Mouse (Mus musculus) intestine, embryonic 15.5 days (tissue): ENCODE data around the gene Slc24a5. TPM values are rescaled to one million over a fixed set of nuclear protein-coding genes. Genes with fewer than 3 reads are reported as not detected.

Source experiments
- ATAC-seq: fragments of 200-750 bp; cut with Nextera tagmentation; 2 replicates; pipeline ENCODE4 v1.8.0; 2017; ENCODE audit warnings: moderate TSS enrichment, moderate library complexity
- H3K27ac ChIP-seq: fragments of 300-500 bp; sonication (generic); 2 replicates; pipeline ENCODE4 v1.5.1; 2015; ENCODE audit warnings: mild to moderate bottlenecking, inconsistent platforms
- H3K27me3 ChIP-seq: fragments of 300-500 bp; sonication (generic); replicated peaks from 2 replicates; pipeline ENCODE4 v1.6.1; 2015; ENCODE audit warnings: inconsistent platforms
- H3K36me3 ChIP-seq: fragments of 300-500 bp; sonication (generic); 2 replicates; pipeline ENCODE4 v1.6.1; 2015; ENCODE audit warnings: inconsistent platforms
- H3K4me1 ChIP-seq: fragments of 300-500 bp; sonication (generic); replicated peaks from 2 replicates; pipeline ENCODE4 v1.6.1; 2015; ENCODE audit warnings: inconsistent platforms
- H3K4me2 ChIP-seq: fragments of 300-500 bp; sonication (generic); replicated peaks from 2 replicates; pipeline ENCODE4 v1.6.1; 2015; ENCODE audit warnings: mild to moderate bottlenecking, inconsistent platforms
- H3K4me3 ChIP-seq: fragments of 300-500 bp; sonication (generic); replicated peaks from 2 replicates; pipeline ENCODE4 v1.5.1; 2015; ENCODE audit warnings: inconsistent platforms
- H3K9ac ChIP-seq: fragments of 300-500 bp; sonication (generic); 2 replicates; pipeline ENCODE4 v1.6.1; 2015; ENCODE audit warnings: inconsistent platforms
- H3K9me3 ChIP-seq: fragments of 300-500 bp; sonication (generic); 2 replicates; pipeline ENCODE4 v1.6.1; 2016; ENCODE audit warnings: inconsistent platforms
- WGBS: fragments of 180-500 bp; shearing (Covaris S2); methylation state at CpG from one replicate; pipeline ENCODE4 v1.1.7; 2015; 5-methylcytosine and 5-hydroxymethylcytosine counted together
- polyA plus RNA-seq: library from polyadenylated mRNA; unstranded; fragments of >200 nt; fragmentation: Nextera tagmentation; extraction: Ambion mirVana; gene quantifications from 2 replicates; pipeline ENCODE4 v1.2.1, GENCODE M21; 2015

Slc24a5 gene
- polyA plus RNA-seq, 1 experiment from 2014 or later = 2.1 TPM

- peak within 1 kb of the TSS; percentile 87 for H3K27ac ChIP-seq
- ATAC-seq = peak; percentile 96
- 0% methylated on average over 32 of the region's 48 CpGs for WGBS
Measured at GRCm38 (mm10) chr2:125123477-125123852, 55.5 kb downstream of the Slc24a5 start, which contains the start of gene Myef2. TSS of gene Myef2 (minus strand) at chr2:125123661.

GRCm38 (mm10) chr2:125125824-125126223 lies 57.9 kb downstream of the Slc24a5 start:
- ATAC-seq = no peak
- WGBS = 41% methylated on average over 4 of the region's 4 CpGs
- Histone ChIP-seq H3K27ac (no peak overlapping the region), H3K4me3 (no peak overlapping the region), H3K4me1 (no peaks in the 10 kb centered on the region; the same call in 1 of the 2 replicates), H3K9ac (no peak overlapping the region), H3K4me2 (no peak overlapping the region), H3K27me3 (no peaks in the 10 kb centered on the region), H3K9me3 (no peaks in the 10 kb centered on the region), H3K36me3 (no peaks in the 10 kb centered on the region)

More at GRCm38 (mm10) chr2:125123477-125123852, 55.5 kb downstream of the Slc24a5 start, which contains the start of gene Myef2:
- peak within 1 kb of the TSS; percentile 86 for H3K9ac ChIP-seq
- no peaks in the 10 kb centered on the region for H3K9me3 ChIP-seq
- H3K27me3 ChIP-seq = no peaks in the 10 kb centered on the region
- H3K36me3 ChIP-seq = no peaks in the 10 kb centered on the region
- peak within 1 kb of the TSS; percentile 75 for H3K4me3 ChIP-seq
- no peaks in the 10 kb centered on the region; the same call in 1 of the 2 replicates for H3K4me1 ChIP-seq
- H3K4me2 ChIP-seq = peak within 1 kb of the TSS; percentile 77

GRCm38 (mm10) chr2:125126792-125127191 lies 58.9 kb downstream of the Slc24a5 start:
- Histone ChIP-seq H3K9ac (no peak overlapping the region), H3K4me3 (no peak overlapping the region), H3K4me1 (no peaks in the 10 kb centered on the region), H3K9me3 (no peaks in the 10 kb centered on the region), H3K27ac (no peak overlapping the region), H3K27me3 (no peaks in the 10 kb centered on the region), H3K4me2 (no peak overlapping the region), H3K36me3 (no peaks in the 10 kb centered on the region)
- ATAC-seq = no peak
- WGBS = 69% methylated on average over 3 of the region's 3 CpGs

GRCm38 (mm10) chr2:125134113-125134512 lies 66.2 kb downstream of the Slc24a5 start:
- H3K9ac ChIP-seq = no peak overlapping the region
- H3K27me3 ChIP-seq = no peaks in the 10 kb centered on the region
- H3K4me2 ChIP-seq = no peak overlapping the region
- WGBS = 40% methylated on average over 4 of the region's 4 CpGs
- no peak overlapping the region for H3K4me3 ChIP-seq
- no peaks in the 10 kb centered on the region for H3K4me1 ChIP-seq
- ATAC-seq = no peak
- H3K36me3 ChIP-seq = no peaks in the 10 kb centered on the region
- no peak overlapping the region for H3K27ac ChIP-seq
- H3K9me3 ChIP-seq = no peaks in the 10 kb centered on the region

- 2% methylated on average over 39 of the region's 39 CpGs for WGBS
- no peaks in the 10 kb centered on the region for H3K27me3 ChIP-seq
- no peak within 1 kb of the TSS for H3K9ac ChIP-seq
- H3K27ac ChIP-seq = no peak within 1 kb of the TSS
- H3K4me1 ChIP-seq = no peaks in the 10 kb centered on the region
- H3K9me3 ChIP-seq = no peaks in the 10 kb centered on the region
- peak within 1 kb of the TSS; percentile 59 for H3K4me2 ChIP-seq
- no peaks in the 10 kb centered on the region for H3K36me3 ChIP-seq
- peak; percentile 82 for ATAC-seq
- peak within 1 kb of the TSS; percentile 21 for H3K4me3 ChIP-seq
Measured at GRCm38 (mm10) chr2:125135903-125136811, 68.2 kb downstream of the Slc24a5 start, which contains the start of gene Ctxn2. TSS of gene Ctxn2 (plus strand) at chr2:125136692.

GRCm38 (mm10) chr2:125136846-125137245 lies 68.9 kb downstream of the Slc24a5 start:
- no peak overlapping the region for H3K9ac ChIP-seq
- ATAC-seq = no peak
- H3K9me3 ChIP-seq = no peaks in the 10 kb centered on the region
- H3K36me3 ChIP-seq = no peaks in the 10 kb centered on the region
- H3K4me3 ChIP-seq = no peak overlapping the region
- H3K4me2 ChIP-seq = peak overlapping the region; percentile 59
- no peaks in the 10 kb centered on the region for H3K4me1 ChIP-seq
- no peak overlapping the region for H3K27ac ChIP-seq
- no peaks in the 10 kb centered on the region for H3K27me3 ChIP-seq
- WGBS = 27% methylated on average over 7 of the region's 7 CpGs

Other genes starting within 250 kb of the Slc24a5 start
- 64.1 and 77.4 TPM in 2 replicates for gene Myef2, start 55.5 kb downstream of the Slc24a5 start, polyA plus RNA-seq
- gene Ctxn2, start 68.6 kb downstream of the Slc24a5 start, polyA plus RNA-seq = 0.21 TPM in 1 of 2 replicates, not detected in the other
- gene Slc12a1, start 84.4 kb downstream of the Slc24a5 start, polyA plus RNA-seq = not detected in 2 replicates
- 119 and 134 TPM in 2 replicates for gene Dut, start 179.1 kb downstream of the Slc24a5 start, polyA plus RNA-seq